Mouse (Mus musculus) heart, embryonic 10.5 days (tissue): Measurements from ENCODE around the gene Sec63. TPM values are rescaled to one million over a fixed set of nuclear protein-coding genes. Genes with fewer than 3 reads are reported as not detected.
A peak's percentile ranks its signal among the peaks of the same experiment; 100 is the strongest.

Experiments used
- DNase-seq: peaks from one replicate; pipeline ENCODE4 v3.0.0-alpha.2; 2017; ENCODE audit warnings: low spot score
- H3K27ac ChIP-seq: fragments of 300-500 bp; sonication (generic); 2 replicates; pipeline ENCODE4 v1.5.1; 2016; ENCODE audit warnings: mild to moderate bottlenecking
- H3K27me3 ChIP-seq: fragments of 300-500 bp; sonication (generic); 2 replicates; pipeline ENCODE4 v1.6.1; 2016; ENCODE audit warnings: mild to moderate bottlenecking; ENCODE audit not compliant: poor library complexity, insufficient read depth, severe bottlenecking
- H3K36me3 ChIP-seq: fragments of 300-500 bp; sonication (generic); 2 replicates; pipeline ENCODE4 v1.6.1; 2016; ENCODE audit warnings: mild to moderate bottlenecking, moderate library complexity
- H3K4me1 ChIP-seq: fragments of 300-500 bp; sonication (generic); 2 replicates; pipeline ENCODE4 v1.6.1; 2016; ENCODE audit warnings: mild to moderate bottlenecking
- H3K4me3 ChIP-seq: fragments of 300-500 bp; sonication (generic); 2 replicates; pipeline ENCODE4 v1.5.1; 2016; ENCODE audit warnings: mild to moderate bottlenecking, moderate library complexity
- H3K9me3 ChIP-seq: fragments of 300-500 bp; sonication (generic); 2 replicates; pipeline ENCODE4 v1.6.1; 2016; ENCODE audit warnings: mild to moderate bottlenecking, moderate library complexity
- WGBS: fragments of 180-500 bp; shearing (Covaris S2); methylation state at CpG from one replicate; pipeline ENCODE4 v1.1.7; 2016; 5-methylcytosine and 5-hydroxymethylcytosine counted together
- polyA plus RNA-seq: library from polyadenylated mRNA; unstranded; fragments of >200 nt; fragmentation: Nextera tagmentation; extraction: Ambion mirVana; gene quantifications from 2 replicates; pipeline ENCODE4 v1.2.1, GENCODE M21; 2016

Gene Sec63
- 18.6 and 28.4 TPM in 2 replicates for polyA plus RNA-seq

GRCm38 (mm10) chr10:42760999-42761900 lies at the start of gene Sec63:
TSS of gene Sec63 (plus strand) at chr10:42761496.
- peak within 1 kb of the TSS; percentile 99 for H3K27ac ChIP-seq

GRCm38 (mm10) chr10:42714676-42715075 lies 46.6 kb upstream of the Sec63 start:
- H3K4me3 ChIP-seq = peak overlapping the region; percentile 44; the same call in 1 of the 2 replicates
- H3K27me3 ChIP-seq = peaks cover 13% of the 10 kb centered on the region
- no peak for DNase-seq
- no peaks in the 10 kb centered on the region for H3K9me3 ChIP-seq
- 16% methylated on average over 9 of the region's 9 CpGs for WGBS
- H3K27ac ChIP-seq = no peak overlapping the region
- peaks cover 15% of the 10 kb centered on the region for H3K4me1 ChIP-seq
- H3K36me3 ChIP-seq = no peaks in the 10 kb centered on the region

More at GRCm38 (mm10) chr10:42760999-42761900, at the start of gene Sec63:
- Histone ChIP-seq H3K4me3 (peak within 1 kb of the TSS; percentile 98), H3K4me1 (peaks cover 15% of the 10 kb centered on the region), H3K36me3 (no peaks in the 10 kb centered on the region), H3K27me3 (no peaks in the 10 kb centered on the region), H3K9me3 (no peaks in the 10 kb centered on the region)
- DNase-seq = peak; percentile 99
- under 1% methylated on average over 80 of the region's 81 CpGs for WGBS

- no peaks in the 10 kb centered on the region for H3K36me3 ChIP-seq
- no peak for DNase-seq
- H3K4me3 ChIP-seq = peak overlapping the region; percentile 44
- peaks cover 15% of the 10 kb centered on the region for H3K4me1 ChIP-seq
- 18% methylated on average over 19 of the region's 19 CpGs for WGBS
- no peaks in the 10 kb centered on the region for H3K9me3 ChIP-seq
- H3K27ac ChIP-seq = 0 out of 2 replicates have a peak overlapping the region, but pooled peaks have one; percentile 25
- H3K27me3 ChIP-seq = peaks cover 13% of the 10 kb centered on the region
Observed at GRCm38 (mm10) chr10:42715366-42716035, 45.8 kb upstream of the Sec63 start.

DNA sequence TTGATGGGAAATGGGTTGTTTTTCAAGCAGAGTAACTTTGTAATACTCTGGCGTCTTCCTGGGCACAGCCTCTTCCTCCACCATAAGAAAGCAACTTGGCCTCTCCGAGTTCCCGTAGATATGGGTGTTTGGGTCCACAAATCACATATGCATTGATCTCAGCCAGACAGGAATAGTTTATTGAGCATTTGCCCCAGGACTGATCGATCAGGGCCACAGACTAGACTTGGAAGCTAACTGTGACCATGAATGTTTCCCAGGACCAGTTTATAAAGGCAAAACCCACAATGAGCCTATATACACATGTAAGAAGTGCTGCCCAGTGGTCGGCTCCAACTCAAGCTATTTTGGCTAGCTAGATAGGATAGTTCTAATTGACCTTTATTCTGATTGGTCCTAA lies 39.2 kb upstream of the Sec63 start:
- WGBS = 77% methylated on average over 5 of the region's 5 CpGs
- no peak for DNase-seq
- Histone ChIP-seq H3K4me1 (no peaks in the 10 kb centered on the region), H3K36me3 (no peaks in the 10 kb centered on the region), H3K4me3 (no peak overlapping the region), H3K27me3 (0 out of 2 replicates have a peak, but pooled peaks cover 5% of the 10 kb centered on the region), H3K27ac (no peak overlapping the region), H3K9me3 (no peaks in the 10 kb centered on the region)

GRCm38 (mm10) chr10:42723275-42724232 lies 37.7 kb upstream of the Sec63 start:
- DNase-seq = no peak
- H3K4me3 ChIP-seq = no peak overlapping the region
- H3K27me3 ChIP-seq = 0 out of 2 replicates have a peak, but pooled peaks cover under 1% of the 10 kb centered on the region
- no peak overlapping the region for H3K27ac ChIP-seq
- H3K36me3 ChIP-seq = no peaks in the 10 kb centered on the region
- H3K9me3 ChIP-seq = no peaks in the 10 kb centered on the region
- WGBS = 78% methylated on average over 13 of the region's 13 CpGs
- no peaks in the 10 kb centered on the region for H3K4me1 ChIP-seq

GRCm38 (mm10) chr10:42729607-42730006 lies 31.7 kb upstream of the Sec63 start:
- Histone ChIP-seq H3K27me3 (no peaks in the 10 kb centered on the region), H3K9me3 (no peaks in the 10 kb centered on the region), H3K27ac (no peak overlapping the region), H3K4me3 (no peak overlapping the region), H3K4me1 (no peaks in the 10 kb centered on the region), H3K36me3 (no peaks in the 10 kb centered on the region)
- WGBS = 59% methylated on average over 2 of the region's 2 CpGs
- DNase-seq = no peak

DNA sequence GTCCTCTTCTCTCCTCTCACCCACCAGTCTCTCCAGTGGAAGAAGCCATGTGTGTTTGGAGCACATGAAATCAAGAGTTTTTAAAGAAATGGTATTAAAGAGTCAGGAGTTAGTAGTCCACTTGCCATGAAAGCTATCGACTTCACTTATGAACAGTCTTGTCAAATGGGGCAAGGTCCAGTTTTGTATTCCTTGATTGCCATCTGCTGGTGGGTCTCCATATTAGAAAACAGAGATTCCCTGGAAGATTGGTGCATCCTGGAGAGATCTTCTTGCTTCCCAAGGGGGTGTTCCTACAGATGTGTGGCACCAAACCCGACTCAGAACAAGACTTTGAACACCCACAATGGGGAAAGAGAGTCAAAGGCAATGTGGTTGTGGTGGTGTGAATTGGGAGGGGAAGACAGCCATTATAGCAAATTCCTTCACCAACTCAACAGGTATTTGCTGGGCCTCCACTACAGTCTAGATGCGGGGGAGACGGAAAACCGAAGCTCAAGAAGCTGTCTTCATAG lies 26.7 kb upstream of the Sec63 start:
- Histone ChIP-seq H3K36me3 (no peaks in the 10 kb centered on the region), H3K27ac (no peak overlapping the region), H3K9me3 (no peaks in the 10 kb centered on the region), H3K4me1 (no peaks in the 10 kb centered on the region), H3K4me3 (no peak overlapping the region), H3K27me3 (no peaks in the 10 kb centered on the region)
- WGBS = 59% methylated on average over 5 of the region's 5 CpGs
- DNase-seq = no peak

- H3K27ac ChIP-seq = no peak overlapping the region
- no peaks in the 10 kb centered on the region for H3K4me1 ChIP-seq
- H3K9me3 ChIP-seq = no peaks in the 10 kb centered on the region
- no peaks in the 10 kb centered on the region for H3K36me3 ChIP-seq
- H3K27me3 ChIP-seq = no peaks in the 10 kb centered on the region
- H3K4me3 ChIP-seq = no peak overlapping the region
- no peak for DNase-seq
- 75% methylated on average over 10 of the region's 10 CpGs for WGBS
Observed at GRCm38 (mm10) chr10:42751813-42752212, 9.5 kb upstream of the Sec63 start.

DNA sequence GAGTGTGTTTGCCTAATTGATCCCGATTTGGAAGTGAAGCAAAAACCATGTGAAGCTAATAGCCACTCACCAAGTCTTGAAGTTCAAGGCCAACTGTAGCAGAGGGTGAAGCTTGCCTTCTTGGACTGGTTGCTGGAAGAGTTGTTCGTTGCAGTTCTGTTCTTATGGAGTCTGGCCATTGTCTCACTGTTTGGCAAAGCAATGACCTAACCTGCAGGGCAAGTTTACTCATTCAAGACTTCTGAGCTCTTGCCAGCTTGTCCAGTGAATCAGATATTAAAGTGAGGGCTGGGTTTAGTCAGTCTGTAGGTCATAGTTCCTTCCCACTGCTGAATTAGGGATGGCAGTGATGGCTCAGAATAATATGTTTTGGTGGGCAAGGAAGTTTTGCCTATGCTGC lies 7.0 kb upstream of the Sec63 start:
- Histone ChIP-seq H3K36me3 (no peaks in the 10 kb centered on the region), H3K9me3 (no peaks in the 10 kb centered on the region), H3K27me3 (no peaks in the 10 kb centered on the region), H3K27ac (no peak overlapping the region), H3K4me3 (no peak overlapping the region), H3K4me1 (no peaks in the 10 kb centered on the region)
- DNase-seq = no peak
- WGBS = 75% methylated on average over 2 of the region's 2 CpGs

- Histone ChIP-seq H3K27ac (no peak overlapping the region), H3K4me3 (no peak overlapping the region), H3K36me3 (no peaks in the 10 kb centered on the region), H3K27me3 (no peaks in the 10 kb centered on the region), H3K4me1 (peaks cover 15% of the 10 kb centered on the region), H3K9me3 (no peaks in the 10 kb centered on the region)
- 81% methylated on average over 4 of the region's 4 CpGs for whole genome bisulfite sequencing
- no peak for DNase-seq
Observed at GRCm38 (mm10) chr10:42759741-42760140, 1.6 kb upstream of the Sec63 start.

GRCm38 (mm10) chr10:42760329-42760728 lies 967 bp upstream of the Sec63 start:
- H3K27ac ChIP-seq = no peak overlapping the region
- no peak overlapping the region for H3K4me3 ChIP-seq
- no peaks in the 10 kb centered on the region for H3K36me3 ChIP-seq
- H3K9me3 ChIP-seq = no peaks in the 10 kb centered on the region
- no peaks in the 10 kb centered on the region for H3K27me3 ChIP-seq
- WGBS = 47% methylated on average over 8 of the region's 8 CpGs
- no peak for DNase-seq
- H3K4me1 ChIP-seq = peaks cover 15% of the 10 kb centered on the region
